Mouse (Mus musculus): ENCODE results near the gene Zfyve28.

Gene Zfyve28

DNA sequence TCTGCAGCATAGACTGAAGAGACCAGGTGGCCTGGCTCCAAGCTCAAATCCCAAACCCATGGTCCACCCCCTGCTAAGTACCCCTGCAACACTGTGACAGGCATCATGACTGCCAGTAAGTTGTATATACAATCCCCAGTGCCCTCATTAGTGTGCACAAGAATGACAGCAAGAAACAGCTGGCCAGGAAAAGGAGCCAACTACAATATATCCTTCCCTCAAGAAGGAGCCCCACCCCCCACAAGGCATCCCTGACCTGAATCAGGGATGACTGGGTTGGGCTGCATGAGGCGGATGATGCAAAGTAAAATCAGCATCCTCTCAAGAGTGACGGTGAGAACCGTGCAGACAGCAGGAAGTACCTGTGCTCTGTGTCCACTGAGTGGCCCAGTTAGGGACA lies 38.2 kb downstream of the Zfyve28 start:
- DNase-seq (ENCODE audit: low spot score): no peak

DNA sequence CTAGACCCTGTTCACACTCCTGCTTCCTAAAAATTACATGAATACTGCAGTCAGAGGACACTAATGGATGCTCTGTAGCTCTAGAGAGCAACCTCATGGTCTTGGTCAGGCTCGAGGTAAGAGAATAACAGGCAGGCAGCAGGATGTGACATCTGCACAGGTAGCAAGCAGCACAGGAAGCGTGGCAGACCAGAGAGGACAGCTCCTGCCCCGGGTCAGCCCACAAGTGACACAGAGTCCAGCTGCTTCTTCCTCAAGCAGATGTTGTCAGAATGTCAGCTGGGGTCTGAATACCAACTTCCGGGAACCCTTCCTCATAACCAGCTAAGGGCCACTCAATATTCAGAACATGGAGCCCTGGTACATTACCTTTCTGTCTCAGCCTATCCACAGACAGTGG lies 39.1 kb downstream of the Zfyve28 start:
- DNase-seq (ENCODE audit: low spot score): no peak

DNA sequence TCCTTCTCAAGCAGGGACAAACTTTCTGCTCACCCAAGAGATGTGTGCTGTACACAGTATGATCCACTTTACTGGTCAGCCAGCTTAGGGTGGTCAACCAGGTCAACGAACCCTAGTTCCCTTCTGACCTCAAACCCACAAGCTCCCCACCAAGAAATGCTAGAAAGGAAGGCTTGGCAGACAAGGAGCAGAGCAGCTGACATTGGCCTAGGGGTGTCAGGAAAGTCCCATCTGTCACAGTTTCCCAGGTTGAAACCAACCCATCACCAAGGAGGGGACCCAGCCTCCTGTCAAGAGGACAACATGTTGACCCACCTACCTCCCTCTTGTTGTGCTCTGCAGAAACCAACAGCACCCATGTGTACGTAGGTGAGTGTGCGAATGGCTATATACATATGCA lies 41.8 kb downstream of the Zfyve28 start:
- no peak for DNase-seq (ENCODE audit: low spot score)

GRCm38 (mm10) chr5:34243062-34243461 lies 45.2 kb downstream of the Zfyve28 start:
- DNase-seq (ENCODE audit: low spot score): no peak

- DNase-seq (ENCODE audit: low spot score): peak; percentile 38
Observed at GRCm38 (mm10) chr5:34242224-34242963, 45.9 kb downstream of the Zfyve28 start.

DNA sequence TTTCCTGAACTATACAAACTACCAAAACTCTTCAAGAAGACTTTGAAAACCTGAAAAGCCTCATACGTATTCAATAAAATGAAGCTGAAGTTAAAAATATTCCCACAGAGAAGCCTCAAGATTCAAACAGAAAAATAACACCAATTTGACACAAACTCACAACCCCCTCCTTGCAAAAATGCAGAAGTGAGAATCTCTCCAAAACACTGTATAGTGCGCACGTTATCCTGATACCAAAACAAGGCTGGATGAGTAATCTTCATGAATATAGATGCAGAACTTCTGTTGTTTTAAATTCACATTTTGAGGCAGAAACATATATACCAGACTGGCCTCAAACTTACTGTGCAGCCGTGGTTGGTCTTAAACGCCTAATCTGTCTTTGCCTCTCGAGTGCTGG lies 49.8 kb downstream of the Zfyve28 start:
- no peak for DNase-seq (ENCODE audit: low spot score)

DNA sequence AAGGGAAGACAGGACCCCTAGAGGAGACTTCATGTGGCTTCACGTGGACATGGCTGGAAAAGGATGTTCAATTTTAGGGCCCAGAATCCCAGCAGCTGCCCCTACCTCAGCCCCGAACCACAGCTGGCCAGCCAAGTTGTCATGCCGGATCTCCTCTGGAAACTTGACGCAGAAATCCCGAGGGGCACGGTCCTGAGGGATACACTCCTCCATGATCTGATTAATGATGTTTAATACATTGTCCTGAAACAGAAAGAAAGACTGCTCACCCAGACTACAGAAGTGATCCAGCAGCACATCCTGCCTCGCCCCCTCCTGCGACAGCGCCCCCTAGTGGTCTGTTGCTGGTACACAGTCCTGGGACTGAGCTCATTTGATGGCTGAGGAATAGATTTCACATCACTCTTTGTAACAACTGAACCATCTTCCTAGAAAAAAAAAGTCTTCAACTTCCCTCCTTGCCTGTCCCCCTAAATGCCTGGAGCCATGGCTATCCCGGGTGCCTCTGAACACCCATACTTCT lies 52.3 kb downstream of the Zfyve28 start:
- peak; percentile 53 for DNase-seq (ENCODE audit: low spot score)

DNA sequence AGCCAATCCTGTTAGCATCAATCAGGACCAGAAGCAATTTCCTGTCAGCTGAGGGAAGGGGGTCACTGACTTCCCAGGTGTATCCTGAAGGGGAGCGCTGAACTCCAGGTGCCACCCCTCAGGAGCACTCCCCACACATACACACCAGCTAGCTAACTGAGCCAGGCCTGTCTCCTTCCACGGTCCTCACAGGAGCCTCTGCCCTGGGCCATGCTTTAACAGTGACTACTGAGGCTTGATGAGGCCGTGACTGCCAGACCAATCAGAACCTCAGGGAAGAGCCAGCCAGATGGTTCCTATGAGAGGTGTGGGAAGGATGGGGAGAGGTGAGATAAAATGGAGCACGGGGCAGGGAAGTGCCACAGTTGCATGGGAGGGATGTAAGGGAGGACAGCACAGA lies 53.2 kb downstream of the Zfyve28 start:
- DNase-seq (ENCODE audit: low spot score): no peak

DNA sequence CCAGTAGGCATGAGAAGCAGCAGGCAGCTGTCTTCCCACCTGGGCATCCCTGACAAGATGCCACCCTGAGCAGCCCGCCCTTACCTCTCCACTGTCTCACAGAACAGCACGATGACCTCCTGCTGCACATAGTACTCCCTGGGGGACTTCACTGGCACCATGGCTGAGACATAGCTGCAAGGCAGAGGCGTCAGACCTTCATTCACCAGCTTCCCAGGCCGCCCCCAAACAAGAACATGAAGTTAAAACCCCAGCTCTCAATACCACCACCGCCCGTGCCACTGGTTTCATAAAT lies 55.1 kb downstream of the Zfyve28 start:
- no peak for DNase-seq (ENCODE audit: low spot score)

GRCm38 (mm10) chr5:34232481-34233220 lies 55.6 kb downstream of the Zfyve28 start:
- DNase-seq (ENCODE audit: low spot score): no peak

- DNase-seq (ENCODE audit: low spot score): no peak
Observed at GRCm38 (mm10) chr5:34231901-34232300, 56.3 kb downstream of the Zfyve28 start.

DNA sequence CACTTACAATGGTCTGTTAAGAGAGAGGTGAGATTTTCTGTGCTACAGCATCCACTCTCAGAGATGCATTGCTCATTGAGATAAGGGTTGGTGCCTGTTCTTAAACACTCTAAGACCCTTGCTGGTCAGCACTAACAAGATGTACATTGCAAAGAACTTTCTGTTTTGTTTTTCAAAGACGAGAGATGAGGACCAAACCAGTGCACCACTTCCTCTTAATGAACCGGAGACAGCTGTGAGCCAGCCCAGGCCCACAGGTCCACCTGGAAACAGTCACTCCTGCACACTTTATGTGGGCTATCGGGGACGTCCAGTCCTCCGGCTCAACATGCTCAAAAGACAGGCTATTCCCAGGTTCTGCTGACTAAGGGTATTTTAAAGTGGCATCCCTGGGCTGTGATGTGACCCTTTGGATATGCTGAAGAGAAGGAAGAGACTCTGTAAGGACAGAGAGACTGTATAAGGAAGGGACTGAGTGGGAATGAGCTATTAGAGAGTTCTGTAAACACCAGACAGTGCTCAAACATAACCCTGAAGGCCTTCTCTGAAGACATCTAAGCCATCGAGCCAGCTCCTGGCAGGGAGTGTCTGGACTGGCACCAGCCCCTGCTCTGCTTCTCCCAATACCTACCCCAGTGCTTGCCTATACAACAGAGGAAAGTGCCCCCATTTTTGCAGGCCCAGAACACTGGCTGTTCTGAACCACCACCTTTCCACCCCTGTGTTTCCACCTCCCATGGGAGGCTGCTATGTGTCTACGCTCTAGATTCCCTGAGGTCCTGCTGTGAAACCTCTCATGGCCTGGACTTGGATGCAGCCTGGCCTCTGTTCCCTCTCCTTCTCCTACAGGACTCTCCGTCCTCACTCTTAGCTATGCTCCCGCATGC lies 57.4 kb downstream of the Zfyve28 start:
- DNase-seq (ENCODE audit: low spot score): no peak

DNA sequence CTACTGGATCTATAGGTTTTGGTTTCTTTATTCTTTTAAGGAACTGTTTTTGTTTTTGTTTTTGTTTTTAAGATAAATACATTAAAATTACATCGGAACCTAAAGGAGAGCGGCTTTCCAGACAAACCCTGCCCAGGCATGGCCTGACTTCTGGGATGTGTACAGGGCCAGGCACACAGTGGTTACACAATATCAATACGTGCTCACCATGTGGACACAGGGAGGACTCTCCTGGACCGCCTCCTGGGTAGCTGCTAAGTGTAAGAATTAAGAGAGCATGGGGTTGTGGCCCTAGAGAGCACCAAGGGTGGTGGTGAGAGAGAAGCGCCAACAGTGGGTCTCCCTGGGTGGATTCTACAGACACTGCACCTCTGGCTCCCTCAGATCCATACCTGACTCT lies 58.7 kb downstream of the Zfyve28 start:
- no peak for DNase-seq (ENCODE audit: low spot score)

DNA sequence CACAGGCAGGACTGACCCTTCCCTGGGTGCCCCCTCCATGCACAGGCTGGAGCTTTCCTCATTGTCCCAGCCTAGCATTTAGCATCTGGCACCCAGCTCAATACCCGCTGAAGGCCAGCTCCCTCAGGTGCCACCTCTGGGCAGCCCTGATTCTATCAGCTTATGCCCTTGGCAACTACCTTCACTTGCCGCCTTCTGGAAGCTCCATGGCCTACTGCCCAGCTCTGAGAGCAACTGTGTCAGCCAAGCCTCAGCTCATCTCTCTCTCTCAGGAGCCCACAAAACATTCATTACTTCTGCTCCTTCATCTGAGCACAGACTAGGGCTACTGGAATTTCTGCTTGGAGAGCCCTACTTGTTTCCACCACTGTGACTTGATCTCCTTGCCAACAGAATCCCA lies 62.7 kb downstream of the Zfyve28 start:
- DNase-seq (ENCODE audit: low spot score): no peak

DNA sequence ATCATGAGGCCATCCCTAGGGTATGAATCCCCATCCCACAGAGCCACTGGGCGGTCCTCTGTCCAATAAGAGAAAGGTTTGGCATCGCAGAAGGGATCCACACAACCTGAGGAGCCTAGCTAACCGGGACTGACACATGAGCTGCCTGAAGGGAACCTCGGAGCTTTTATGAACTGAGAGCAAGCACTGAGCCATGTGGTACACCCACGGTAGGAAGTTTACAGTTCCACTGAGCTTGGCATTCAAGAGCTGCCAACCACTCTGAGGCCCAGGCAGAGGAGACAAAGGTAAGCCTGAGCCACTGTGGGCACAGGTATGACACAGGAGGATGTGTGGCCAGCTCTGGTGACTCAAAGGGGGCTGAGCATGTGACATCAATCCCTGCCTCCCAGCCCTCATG lies 63.7 kb downstream of the Zfyve28 start:
- DNase-seq (ENCODE audit: low spot score): no peak

DNA sequence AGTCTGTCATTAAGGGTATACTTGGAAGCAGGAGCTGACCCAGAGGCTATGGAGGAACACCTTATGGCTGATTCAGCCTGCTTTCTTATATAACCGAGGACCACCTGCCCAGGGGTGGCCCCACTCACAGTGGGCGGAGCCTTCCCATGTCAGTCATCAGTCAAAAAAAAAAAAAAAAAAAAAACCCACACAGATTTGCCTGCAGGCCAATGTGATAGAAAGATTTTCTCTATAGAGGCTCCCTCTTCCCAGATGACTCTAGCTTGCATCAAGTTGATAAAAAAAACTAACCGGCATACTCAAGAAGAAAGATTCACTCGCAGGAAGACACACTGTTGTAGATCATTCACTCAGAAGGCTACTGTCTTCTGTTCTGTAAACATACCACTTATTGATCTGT lies 68.2 kb downstream of the Zfyve28 start:
- no peak for DNase-seq (ENCODE audit: low spot score)

- DNase-seq (ENCODE audit: low spot score): no peak
Observed at GRCm38 (mm10) chr5:34218672-34219071, 69.6 kb downstream of the Zfyve28 start.

DNA sequence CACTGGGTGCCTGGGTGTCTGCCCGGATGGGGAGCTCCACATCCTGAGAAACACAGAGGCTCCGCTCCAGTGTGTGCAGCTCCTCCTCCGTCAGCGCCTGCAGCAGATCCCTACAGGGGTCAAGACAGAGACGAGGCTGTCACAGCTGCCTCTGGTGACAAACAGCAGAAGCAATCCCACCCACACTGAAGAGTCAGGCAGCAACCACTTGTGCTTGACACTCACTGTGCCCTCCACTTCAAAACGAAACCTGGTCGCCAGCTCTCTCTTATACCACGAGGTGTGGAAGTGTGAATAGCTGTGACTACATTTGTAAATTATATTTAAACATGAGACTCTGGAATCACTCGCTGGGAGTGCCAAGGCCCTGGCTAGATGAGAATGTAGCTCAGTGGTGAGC lies 70.5 kb downstream of the Zfyve28 start:
- DNase-seq (ENCODE audit: low spot score): no peak

GRCm38 (mm10) chr5:34216025-34216424 lies 72.2 kb downstream of the Zfyve28 start:
- DNase-seq (ENCODE audit: low spot score): no peak

DNA sequence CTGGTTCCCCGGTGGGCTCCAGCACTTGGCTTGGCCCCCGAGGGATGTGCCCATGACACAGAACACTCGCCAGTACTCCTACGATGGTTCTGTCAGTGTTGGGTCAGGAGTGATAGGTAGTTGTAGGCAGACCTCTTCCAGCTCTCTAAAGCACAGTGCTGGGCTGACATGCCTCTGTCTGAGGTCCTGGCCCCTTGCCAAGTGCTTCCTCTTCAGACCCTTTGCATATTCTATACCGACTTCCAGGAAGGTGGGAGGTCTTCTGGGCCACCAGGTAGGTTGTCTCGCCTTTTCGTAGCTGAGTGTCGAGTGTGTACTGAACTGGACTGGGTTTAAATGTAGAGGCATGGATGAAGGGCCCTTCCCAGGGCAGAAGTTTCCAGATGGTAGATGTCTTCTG lies 74.6 kb downstream of the Zfyve28 start:
- no peak for DNase-seq (ENCODE audit: low spot score)

DNA sequence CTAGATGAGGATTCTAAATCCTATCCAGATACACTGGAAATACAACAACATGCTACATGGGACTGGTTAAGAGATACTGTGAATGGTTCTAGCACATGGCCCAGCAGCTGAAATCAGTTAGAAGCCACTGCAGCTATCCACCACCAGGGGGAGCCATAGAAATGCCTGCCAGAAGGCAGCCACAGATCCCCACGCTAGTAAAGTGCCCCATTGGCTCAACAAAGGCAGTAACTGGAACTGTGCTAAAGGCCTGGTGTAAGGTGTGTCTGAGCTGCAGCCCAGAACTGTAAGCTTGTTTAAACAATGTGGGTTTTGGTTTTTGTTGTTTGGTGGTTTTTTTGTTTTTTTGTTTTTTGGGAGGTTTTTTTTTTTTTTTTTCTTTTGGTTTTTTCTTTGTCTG lies 78.0 kb downstream of the Zfyve28 start:
- DNase-seq (ENCODE audit: low spot score): peak; percentile 90

GRCm38 (mm10) chr5:34207503-34207902 lies 80.7 kb downstream of the Zfyve28 start:
- DNase-seq (ENCODE audit: low spot score): no peak

DNA sequence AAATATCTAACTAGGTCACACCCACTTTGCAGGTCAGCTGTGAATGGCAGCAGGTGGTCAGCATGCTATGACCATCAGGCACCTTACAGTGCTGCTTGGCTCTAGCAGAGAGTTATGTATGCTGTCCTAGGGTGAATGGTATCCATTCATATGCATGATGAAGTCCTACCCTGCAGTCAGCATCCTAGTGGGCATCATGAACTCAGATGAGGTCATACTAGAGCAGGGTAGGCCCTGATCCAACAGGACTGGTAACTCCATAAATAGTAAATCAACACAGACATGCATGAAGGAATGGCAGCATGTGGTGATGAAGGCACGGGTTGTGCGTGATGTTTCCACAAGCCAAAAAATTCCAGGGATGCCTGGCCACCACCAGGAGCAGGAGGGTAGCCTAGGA lies 82.5 kb downstream of the Zfyve28 start:
- no peak for DNase-seq (ENCODE audit: low spot score)
